Mouse (Mus musculus): ENCODE measurements around the gene Olfr479.

DNA sequence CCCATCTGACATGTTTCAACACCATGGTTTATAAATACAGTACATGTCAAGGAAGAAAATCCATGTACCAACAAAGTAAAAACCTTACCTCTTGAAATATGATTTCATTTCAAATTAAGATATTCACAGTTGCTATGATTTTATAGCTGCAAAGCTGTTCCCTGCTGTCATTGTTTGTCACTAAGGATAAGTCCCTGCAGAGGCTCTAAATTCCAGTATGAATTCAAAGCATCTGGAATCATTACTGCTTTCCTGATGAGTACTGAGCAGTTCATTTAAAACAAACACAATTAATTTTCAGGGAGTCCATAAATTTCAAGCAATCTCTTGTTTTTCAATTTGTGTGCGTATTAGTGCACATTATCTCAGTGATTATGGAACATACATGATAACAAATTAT is 47.0 kb downstream of the Olfr479 start, which contains the start of gene Olfr482:
- no peak for TF ChIP-seq CTCF (IDR thresholded peaks at IDR 0.05; ENCODE audit: borderline replicate concordance, control insufficient read depth, extremely low read depth, insufficient read depth, low read length, poor library complexity)
- no peak for TF ChIP-seq POLR2A (IDR thresholded peaks at IDR 0.05; ENCODE audit: control insufficient read depth, extremely low read depth, insufficient read depth, low read length, poor library complexity)
